Mouse (Mus musculus) frontal cortex, postnatal 36 days (tissue): ENCODE measurements around the gene Gm49337.
A peak's percentile ranks its signal among the peaks of the same experiment; 100 is the strongest.

Source experiments
- DNase-seq, 2 experiments: peaks; one replicate each; pipeline ENCODE4 v3.0.0; 2022; ENCODE audit warnings: low spot score in 2 of 2

Gm49337 gene

GRCm38 (mm10) chr4:116329256-116329655 is 156.1 kb downstream of the Gm49337 start:
- DNase-seq: no peak

DNA sequence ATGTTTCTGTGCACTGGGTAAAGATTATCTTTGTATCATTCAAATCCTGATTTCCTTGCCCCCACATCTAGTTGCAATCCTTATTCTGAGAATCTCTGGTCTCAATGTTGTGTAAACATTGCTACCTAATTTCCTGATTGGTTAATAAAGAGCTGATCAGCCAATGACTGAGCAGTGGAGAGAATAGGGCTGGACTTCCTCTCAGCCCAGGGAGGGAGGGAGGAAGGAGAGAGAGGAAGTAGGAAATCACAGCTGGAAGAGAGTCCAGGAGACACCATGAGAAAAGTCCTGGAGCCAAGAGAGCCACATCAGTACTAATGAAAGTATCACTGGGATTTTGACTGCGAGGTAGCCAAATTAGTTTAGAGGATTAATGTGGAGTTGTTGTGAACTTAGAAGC is 163.1 kb downstream of the Gm49337 start:
- DNase-seq: no peak

GRCm38 (mm10) chr4:116342119-116342518 is 168.9 kb downstream of the Gm49337 start:
- DNase-seq: peak; percentile 28 to 68
